Mouse (Mus musculus): ENCODE results near the gene Acy3.

DNA sequence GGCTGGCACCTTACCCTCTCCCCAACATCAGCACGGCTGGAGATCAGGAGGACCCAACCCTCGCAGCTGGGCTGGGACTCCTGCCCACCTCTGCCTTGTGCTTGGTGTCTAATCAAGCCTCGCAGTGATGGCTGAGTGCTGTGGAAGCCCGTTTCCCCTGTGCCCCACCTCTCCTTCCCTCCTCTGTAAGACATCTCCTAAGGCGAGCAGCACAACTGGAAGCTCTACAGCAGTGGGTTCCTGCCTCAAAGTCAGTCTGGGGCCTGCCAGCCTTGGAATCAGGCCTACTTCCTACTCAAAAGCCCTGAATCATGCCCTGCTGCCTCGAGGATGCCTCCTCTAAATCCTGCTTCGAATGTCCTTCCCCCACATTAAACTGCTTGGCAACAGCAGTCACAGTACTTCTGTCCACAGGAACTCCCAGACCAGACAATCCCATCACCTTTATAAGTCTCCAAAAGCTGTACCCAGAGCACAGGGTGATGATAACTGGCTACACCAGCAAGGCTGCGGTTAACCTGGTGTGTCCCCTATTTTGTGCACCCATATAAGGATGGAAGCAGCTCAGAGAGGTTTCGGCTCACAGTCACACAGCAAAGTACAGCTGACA, 12.9 kb downstream of the Acy3 start:
- no peak for TF ChIP-seq EP300 (IDR thresholded peaks at IDR 0.05; ENCODE audit: low read depth)
- no peak for TF ChIP-seq CTCF (IDR thresholded peaks at IDR 0.05; ENCODE audit: low read depth)
